Mouse (Mus musculus) ES-E14 (cell line): ENCODE data around the gene Ndufa8. TPM values are rescaled to one million over a fixed set of nuclear protein-coding genes. Genes with fewer than 3 reads are reported as not detected.

Source experiments
- DNase-seq: peaks from one replicate; pipeline ENCODE4 v3.0.0-alpha.2; 2013; ENCODE audit warnings: low read depth, low spot score
- H3K27ac ChIP-seq: 2 replicates; pipeline ENCODE4 v1.5.1; 2012; ENCODE audit warnings: low read depth, mild to moderate bottlenecking, low read length, moderate library complexity, mixed read lengths; ENCODE audit not compliant: poor library complexity, insufficient read depth, severe bottlenecking
- H3K36me3 ChIP-seq: 2 replicates; pipeline ENCODE4 v1.6.1; 2012; ENCODE audit warnings: mild to moderate bottlenecking, low read length, moderate library complexity, mixed read lengths; ENCODE audit not compliant: control insufficient read depth, poor library complexity, insufficient read depth, severe bottlenecking
- H3K4me1 ChIP-seq, 2 experiments: fragments of 150-350 bp in 1 of 2; sonication (generic) in 1 of 2; 2 replicates each; pipeline ENCODE4 v1.6.1; 2012; ENCODE audit warnings: low read length in 2 of 2, mild to moderate bottlenecking in 1 of 2, mixed read lengths in 1 of 2; ENCODE audit not compliant: control insufficient read depth in 2 of 2, insufficient read depth in 2 of 2, poor library complexity in 1 of 2
- H3K4me3 ChIP-seq, 2 experiments: fragments of 150-350 bp in 1 of 2; sonication (generic) in 1 of 2; 2 replicates each; pipeline ENCODE4 v1.5.1; 2012; ENCODE audit warnings: low read length in 2 of 2, low read depth in 1 of 2, mild to moderate bottlenecking in 1 of 2, mixed read lengths in 1 of 2; ENCODE audit not compliant: insufficient read depth in 1 of 2, poor library complexity in 1 of 2, severe bottlenecking in 1 of 2
- H3K9ac ChIP-seq: 2 replicates; pipeline ENCODE4 v1.6.1; 2012; ENCODE audit warnings: low read depth, mild to moderate bottlenecking, low read length, mixed read lengths; ENCODE audit not compliant: poor library complexity, insufficient read depth, severe bottlenecking
- H3K9me3 ChIP-seq: fragments of 150-350 bp; sonication (generic); 2 replicates; pipeline ENCODE4 v1.6.1; 2012; ENCODE audit warnings: low read depth, mild to moderate bottlenecking, low read length; ENCODE audit not compliant: control insufficient read depth, insufficient read depth
- CHD2 ChIP-seq: IDR thresholded peaks from 2 replicates; pipeline ENCODE4 v1.6.1; 2014; ENCODE audit warnings: mild to moderate bottlenecking, low read depth, low read length, inconsistent platforms
- HCFC1 ChIP-seq: IDR thresholded peaks from 2 replicates; pipeline ENCODE4 v1.6.1; 2012; ENCODE audit warnings: low read length, inconsistent platforms, borderline replicate concordance; ENCODE audit not compliant: insufficient read depth
- MAFK ChIP-seq: IDR thresholded peaks from 2 replicates; pipeline ENCODE4 v1.6.1; 2014; ENCODE audit warnings: mild to moderate bottlenecking, low read depth, low read length, inconsistent platforms; ENCODE audit not compliant: insufficient read depth
- ZC3H11A ChIP-seq: IDR thresholded peaks from 2 replicates; pipeline ENCODE4 v1.6.1; 2012; ENCODE audit warnings: low read depth, mild to moderate bottlenecking, inconsistent platforms, low read length, borderline replicate concordance
- ZNF384 ChIP-seq: IDR thresholded peaks from 2 replicates; pipeline ENCODE4 v1.6.1; 2012; ENCODE audit warnings: low read depth, low read length, inconsistent platforms
- in situ Hi-C, 2 experiments: fragments of 600-800 bp; cut with MboI; formaldehyde crosslinking; loops; one replicate each; pipeline ENCODE4 v1.15.1; 2025; ENCODE audit warnings: low sequenced_read_pairs in 2 of 2, inconsistent platforms in 1 of 2; ENCODE audit not compliant: unreplicated experiment in 2 of 2
- total RNA-seq: library from RNA; depleted of rRNA; stranded (reverse); fragments of 300-350 nt; gene quantifications from 2 replicates; pipeline ENCODE4 v1.2.3, GENCODE M21; 2012

The Ndufa8 gene
- total RNA-seq, 1 experiment = 89.0 TPM

DNA sequence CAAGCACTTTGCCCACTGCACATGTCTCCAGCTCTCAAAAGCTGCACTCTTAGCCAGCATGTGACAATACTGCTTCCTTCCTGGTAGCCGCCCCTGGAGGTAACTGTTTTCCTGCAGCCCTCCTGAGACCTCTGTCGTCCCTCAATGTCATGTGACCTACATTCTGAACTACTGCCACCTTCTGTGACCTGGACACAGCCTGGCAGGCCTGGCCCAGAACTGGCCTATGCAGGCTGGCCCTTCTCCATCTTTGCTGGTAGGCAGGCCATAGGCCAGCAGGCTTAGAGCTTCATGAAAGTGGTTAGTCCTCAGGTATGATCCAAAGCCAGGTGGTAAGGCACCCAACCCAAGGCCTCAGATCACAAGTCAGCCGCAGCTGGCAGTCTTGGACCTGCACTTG lies 24.6 kb upstream of the Ndufa8 start:
- no peaks in the 10 kb centered on the region for H3K9me3 ChIP-seq
- H3K4me3 ChIP-seq = no peak overlapping the region
- in situ Hi-C loops = no loop called here
- TF ChIP-seq ZNF384 = no peak
- no peak for TF ChIP-seq CHD2
- TF ChIP-seq ZC3H11A = no peak
- no peak for TF ChIP-seq MAFK
- no peak for TF ChIP-seq HCFC1
- no peaks in the 10 kb centered on the region for H3K4me1 ChIP-seq
- H3K27ac ChIP-seq = no peak overlapping the region
- DNase-seq = no peak
- H3K9ac ChIP-seq = no peak overlapping the region
- H3K36me3 ChIP-seq = no peaks in the 10 kb centered on the region

DNA sequence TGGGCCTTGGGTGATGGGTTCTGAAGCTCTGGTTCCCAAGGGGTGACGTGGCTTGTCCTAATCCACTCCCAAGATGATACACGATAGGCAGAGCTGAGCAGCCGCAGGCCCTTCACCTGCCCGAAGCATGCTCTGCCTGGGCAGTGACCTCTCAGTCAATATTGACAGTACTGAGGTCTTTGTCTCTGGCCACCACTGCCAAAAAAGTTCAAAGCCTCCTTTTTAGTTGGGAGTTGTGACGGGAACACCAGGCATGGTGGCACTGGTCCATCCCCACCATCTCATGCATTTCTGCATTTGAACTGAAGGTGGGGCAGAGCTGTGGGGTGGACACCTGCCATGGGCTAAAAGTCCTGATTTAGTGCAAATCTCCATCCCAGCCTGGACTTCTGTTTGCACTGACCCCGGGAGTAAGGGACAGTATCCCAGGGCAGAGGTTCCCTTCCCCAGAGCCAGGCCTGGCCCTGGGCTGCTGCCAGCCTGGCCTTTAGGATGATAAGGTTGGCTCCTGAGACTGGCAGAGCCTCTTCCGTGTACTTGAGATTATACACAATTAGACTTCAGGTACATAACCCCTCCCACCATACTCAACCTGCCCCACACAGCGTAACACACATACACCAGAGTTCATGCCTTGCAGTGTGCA lies 22.6 kb upstream of the Ndufa8 start:
- H3K36me3 ChIP-seq = no peaks in the 10 kb centered on the region
- no peaks in the 10 kb centered on the region for H3K9me3 ChIP-seq
- no peaks in the 10 kb centered on the region for H3K4me1 ChIP-seq
- TF ChIP-seq MAFK = no peak
- TF ChIP-seq CHD2 = no peak
- no peak for TF ChIP-seq ZC3H11A
- H3K4me3 ChIP-seq = no peak overlapping the region
- H3K9ac ChIP-seq = no peak overlapping the region
- DNase-seq = no peak
- in situ Hi-C loops = no loop called here
- no peak overlapping the region for H3K27ac ChIP-seq

DNA sequence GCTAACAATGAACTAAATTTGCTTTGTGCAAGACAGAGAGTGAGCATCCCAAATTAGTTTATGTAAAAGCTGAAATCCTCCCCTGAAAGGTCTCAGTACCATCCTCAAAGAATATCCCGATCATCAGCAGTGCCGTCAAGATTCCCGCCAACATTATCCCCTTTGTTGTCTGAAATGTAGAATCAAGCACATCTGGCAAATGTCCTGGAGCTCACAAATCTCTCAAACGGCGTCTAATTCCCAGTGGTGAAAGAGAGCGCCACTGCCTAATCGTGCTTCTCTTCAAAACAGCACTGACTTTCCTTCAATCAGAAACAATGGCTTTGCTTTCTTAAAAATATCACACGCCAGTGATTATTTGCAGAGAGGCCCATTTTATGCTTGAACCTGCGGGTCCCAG lies 17.9 kb upstream of the Ndufa8 start:
- Histone ChIP-seq H3K4me3 (no peak overlapping the region), H3K9ac (no peak overlapping the region), H3K4me1 (no peaks in the 10 kb centered on the region), H3K36me3 (no peaks in the 10 kb centered on the region), H3K9me3 (no peaks in the 10 kb centered on the region), H3K27ac (no peak overlapping the region)
- no peak for DNase-seq
- TF ChIP-seq ZC3H11A = no peak
- TF ChIP-seq CHD2 = no peak
- no peak for TF ChIP-seq MAFK
- TF ChIP-seq ZNF384 = no peak
- no peak for TF ChIP-seq HCFC1
- in situ Hi-C loops = no loop called here

DNA sequence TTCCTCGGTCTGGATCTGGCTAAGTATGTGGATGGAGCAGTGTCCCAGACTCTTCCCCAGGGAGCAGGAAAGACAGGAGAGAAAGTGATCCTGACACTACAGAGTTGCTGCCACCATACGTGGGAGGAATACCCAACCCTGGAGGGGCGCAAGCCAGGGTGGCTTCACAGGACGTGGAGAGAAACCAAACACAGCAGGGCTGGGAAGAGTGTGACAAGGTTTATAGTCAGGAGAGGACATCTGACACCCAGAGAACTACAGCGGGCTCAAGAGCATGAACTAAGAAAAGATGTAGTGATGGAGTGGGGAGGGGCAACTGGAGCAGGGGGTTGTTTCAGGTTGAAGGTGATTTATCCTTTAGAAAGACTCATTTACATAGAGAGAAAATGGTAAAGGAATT lies 12.2 kb upstream of the Ndufa8 start:
- in situ Hi-C loops = no loop called here
- no peak for TF ChIP-seq HCFC1
- no peak for TF ChIP-seq ZC3H11A
- TF ChIP-seq MAFK = no peak
- TF ChIP-seq CHD2 = no peak
- no peak for TF ChIP-seq ZNF384
- H3K9me3 ChIP-seq = no peaks in the 10 kb centered on the region
- no peaks in the 10 kb centered on the region for H3K36me3 ChIP-seq
- no peak overlapping the region for H3K9ac ChIP-seq
- H3K27ac ChIP-seq = no peak overlapping the region
- no peak for DNase-seq
- H3K4me3 ChIP-seq = no peak overlapping the region
- no peaks in the 10 kb centered on the region for H3K4me1 ChIP-seq

DNA sequence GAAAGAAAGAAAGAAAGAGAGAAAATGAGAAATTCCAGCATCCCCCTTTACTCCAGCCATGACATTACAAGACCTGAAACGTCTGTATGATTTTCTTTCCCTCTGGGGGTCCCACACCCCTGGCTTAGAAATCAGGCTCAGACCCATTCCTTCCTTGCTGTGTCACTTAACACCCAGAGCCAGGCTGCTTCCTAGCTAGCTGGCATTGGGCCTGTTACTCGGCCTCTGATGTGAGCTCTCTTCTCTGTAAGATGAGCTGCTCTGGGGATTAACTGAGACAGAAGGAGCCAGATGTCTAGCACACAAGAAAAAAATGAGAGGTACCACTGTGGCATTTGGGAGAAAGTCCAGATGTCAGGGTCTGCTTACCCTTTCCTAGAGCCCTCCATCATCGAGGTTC lies 7.0 kb upstream of the Ndufa8 start:
- Histone ChIP-seq H3K9ac (no peak overlapping the region), H3K36me3 (no peaks in the 10 kb centered on the region), H3K9me3 (no peaks in the 10 kb centered on the region), H3K4me1 (no peaks in the 10 kb centered on the region), H3K4me3 (no peak overlapping the region), H3K27ac (no peak overlapping the region)
- in situ Hi-C loops = no loop called here
- TF ChIP-seq MAFK (no peak), ZNF384 (no peak), CHD2 (no peak), ZC3H11A (no peak), HCFC1 (no peak)
- DNase-seq = no peak
